Mouse (Mus musculus): ENCODE measurements around the gene Nip7.

DNA sequence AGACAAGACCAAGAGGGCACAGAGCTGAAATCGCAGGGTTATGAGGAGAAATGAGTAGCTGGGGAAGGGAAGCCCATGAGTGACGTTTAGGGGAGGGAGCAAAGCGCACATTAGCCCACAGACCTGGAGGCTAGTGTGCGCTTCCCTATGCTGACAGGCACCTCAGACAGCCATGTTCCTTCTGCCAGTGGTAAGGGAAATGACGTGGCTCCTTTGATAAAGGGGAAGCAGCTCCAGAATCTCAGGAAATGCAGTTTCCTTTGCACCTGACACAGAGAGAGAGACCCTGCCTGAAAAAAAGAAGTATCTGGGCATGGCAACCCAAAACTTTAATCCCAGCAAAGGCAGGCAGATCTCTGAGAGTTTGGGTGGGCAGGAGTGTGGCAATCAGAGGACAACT lies 26.6 kb upstream of the Nip7 start:
- TF ChIP-seq POLR2A (IDR thresholded peaks at IDR 0.05; ENCODE audit: control insufficient read depth, low read depth, low read length), result no peak
- TF ChIP-seq CTCF (IDR thresholded peaks at IDR 0.05; ENCODE audit: control insufficient read depth, insufficient read depth, insufficient replicate concordance, low read depth, low read length), result no peak
